Mouse (Mus musculus) ES-E14 (cell line): ENCODE measurements at regions not wholly inside any gene's neighbourhood (a gene's known extent, or its start where the extent isn't known, plus 50 kb on each side); places are given as distances from the start of the nearest gene placed in this dataset.

Experiments used
- CHD2 ChIP-seq: IDR thresholded peaks from 2 replicates; pipeline ENCODE4 v1.6.1; 2014; ENCODE audit warnings: mild to moderate bottlenecking, low read depth, low read length, inconsistent platforms
- MAFK ChIP-seq: IDR thresholded peaks from 2 replicates; pipeline ENCODE4 v1.6.1; 2014; ENCODE audit warnings: mild to moderate bottlenecking, low read depth, low read length, inconsistent platforms; ENCODE audit not compliant: insufficient read depth
- ZC3H11A ChIP-seq: IDR thresholded peaks from 2 replicates; pipeline ENCODE4 v1.6.1; 2012; ENCODE audit warnings: low read depth, mild to moderate bottlenecking, inconsistent platforms, low read length, borderline replicate concordance
- ZNF384 ChIP-seq: IDR thresholded peaks from 2 replicates; pipeline ENCODE4 v1.6.1; 2012; ENCODE audit warnings: low read depth, low read length, inconsistent platforms

GRCm38 (mm10) chr14:82014726-82015125 is 2030.8 kb downstream of the Olfm4 start:
- no peak for TF ChIP-seq ZNF384
- no peak for TF ChIP-seq CHD2
- TF ChIP-seq MAFK = no peak
- no peak for TF ChIP-seq ZC3H11A
